Mouse (Mus musculus): ENCODE results near the gene Serpina3g.

GRCm38 (mm10) chr12:104213689-104214444, 22.2 kb upstream of the Serpina3g start:
- TF ChIP-seq CTCF (IDR thresholded peaks at IDR 0.05): no peak
- TF ChIP-seq POLR2A (IDR thresholded peaks at IDR 0.05; ENCODE audit: insufficient read depth, low read depth, low read length): no peak
- TF ChIP-seq EP300 (IDR thresholded peaks at IDR 0.05; ENCODE audit: insufficient read depth, low read depth, low read length): no peak

Measured in heart, adult 2 months (tissue).